Mouse (Mus musculus): Measurements from ENCODE around the gene Csdc2.

DNA sequence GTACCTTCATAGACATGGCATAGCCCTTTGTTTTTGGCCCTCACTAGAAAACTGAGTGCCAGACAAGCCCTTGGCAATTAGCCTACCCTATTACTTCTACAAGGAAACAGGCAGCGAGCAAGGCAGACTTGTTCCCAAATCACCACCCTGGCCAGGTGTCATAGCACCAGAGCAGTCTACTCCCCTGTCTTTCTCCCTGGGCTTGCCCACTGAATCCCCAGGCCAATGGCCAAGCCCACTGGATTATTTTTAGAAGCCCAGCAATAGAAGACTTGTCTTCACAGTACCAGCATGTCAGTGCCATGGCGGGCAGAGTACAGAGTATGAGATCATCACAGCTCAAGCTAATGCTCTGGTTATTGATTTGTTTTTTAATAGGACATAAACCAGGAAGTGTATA lies 37.8 kb upstream of the Csdc2 start:
- no peak for TF ChIP-seq POLR2A (IDR thresholded peaks at IDR 0.05; ENCODE audit: insufficient read depth, low read length)
- no peak for TF ChIP-seq CTCF (IDR thresholded peaks at IDR 0.05; ENCODE audit: low read depth, low read length)
- TF ChIP-seq EP300 (IDR thresholded peaks at IDR 0.05; ENCODE audit: insufficient read depth, low read depth, low read length), result no peak
